Mouse (Mus musculus): ENCODE data around the gene Snx18.

DNA sequence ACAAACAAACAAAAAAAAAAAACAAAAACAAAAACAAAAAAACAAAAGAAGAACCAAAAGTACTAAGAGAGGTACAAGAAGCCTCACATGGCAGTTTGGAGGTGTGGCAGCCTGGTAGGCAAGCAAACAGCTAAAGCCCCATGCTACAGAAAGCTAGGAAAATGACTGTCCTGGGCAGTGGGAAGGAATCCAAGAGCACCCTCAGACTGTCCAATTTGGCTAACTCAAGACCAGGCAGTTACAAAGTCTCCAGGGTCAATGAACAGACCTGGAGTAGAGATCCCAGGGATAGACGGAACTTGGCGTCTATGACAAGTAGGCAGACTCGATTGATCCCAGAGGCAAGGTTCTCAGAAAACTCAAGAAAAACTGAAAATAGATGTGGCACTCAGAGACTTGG is 32.8 kb downstream of the Snx18 start:
- TF ChIP-seq CTCF (IDR thresholded peaks at IDR 0.05; ENCODE audit: extremely low read depth, insufficient read length, insufficient replicate concordance, low read depth, low read length) (no peak), POLR2A (IDR thresholded peaks at IDR 0.05; ENCODE audit: low read depth, low read length) (no peak)
